Mouse (Mus musculus) midbrain, postnatal 0 days (tissue): ENCODE data around the gene Zdhhc13. TPM values are rescaled to one million over a fixed set of nuclear protein-coding genes. Genes with fewer than 3 reads are reported as not detected.

Experiments
- ATAC-seq: fragments of 200-750 bp; cut with Nextera tagmentation; 2 replicates; pipeline ENCODE4 v1.8.0; 2017; ENCODE audit warnings: moderate number of reproducible peaks, mild to moderate bottlenecking, moderate TSS enrichment, moderate library complexity; ENCODE audit not compliant: low FRiP score
- DNase-seq: peaks from one replicate; pipeline ENCODE4 v3.0.0-alpha.2; 2015; ENCODE audit warnings: low spot score
- H3K27ac ChIP-seq: fragments of 300-500 bp; sonication (generic); 2 replicates; pipeline ENCODE4 v1.5.1; 2014; ENCODE audit warnings: low read depth, mild to moderate bottlenecking, low read length, mixed read lengths
- H3K27me3 ChIP-seq: fragments of 300-500 bp; sonication (generic); 2 replicates; pipeline ENCODE4 v1.6.1; 2014; ENCODE audit warnings: low read length, control low read depth, mixed read lengths; ENCODE audit not compliant: insufficient read depth
- H3K36me3 ChIP-seq: fragments of 300-500 bp; sonication (generic); 2 replicates; pipeline ENCODE4 v1.6.1; 2014; ENCODE audit warnings: low read length, control low read depth, mixed read lengths; ENCODE audit not compliant: insufficient read depth
- H3K4me1 ChIP-seq: fragments of 300-500 bp; sonication (generic); 2 replicates; pipeline ENCODE4 v1.6.1; 2014; ENCODE audit warnings: mild to moderate bottlenecking, control low read depth, antibody characterized with exemption, low read length, mixed read lengths; ENCODE audit not compliant: insufficient read depth
- H3K4me2 ChIP-seq: fragments of 300-500 bp; sonication (generic); 2 replicates; pipeline ENCODE4 v1.6.1; 2014; ENCODE audit warnings: low read depth, mild to moderate bottlenecking, low read length, mixed read lengths; ENCODE audit not compliant: poor library complexity, severe bottlenecking
- H3K4me3 ChIP-seq: fragments of 300-500 bp; sonication (generic); 2 replicates; pipeline ENCODE4 v1.5.1; 2014; ENCODE audit warnings: low read depth, mild to moderate bottlenecking, low read length, moderate library complexity
- H3K9ac ChIP-seq: fragments of 300-500 bp; sonication (generic); replicated peaks from 2 replicates; pipeline ENCODE4 v1.6.1; 2014; ENCODE audit warnings: mild to moderate bottlenecking, low read length, moderate library complexity, mixed read lengths; ENCODE audit not compliant: poor library complexity, severe bottlenecking
- H3K9me3 ChIP-seq: fragments of 300-500 bp; sonication (generic); 2 replicates; pipeline ENCODE4 v1.6.1; 2016; ENCODE audit warnings: low read length, control low read depth
- CTCF ChIP-seq: IDR thresholded peaks from 2 replicates; pipeline ENCODE4 v1.5.1; 2016; ENCODE audit warnings: antibody characterized with exemption, mild to moderate bottlenecking
- WGBS: fragments of 180-500 bp; shearing (Covaris S2); extraction: QIAGEN DNeasy Blood & Tissue Kit; methylation state at CpG from one replicate; pipeline ENCODE4 v1.1.7; 2014; 5-methylcytosine and 5-hydroxymethylcytosine counted together
- polyA plus RNA-seq: library from polyadenylated mRNA; unstranded; fragments of >200 nt; fragmentation: Nextera tagmentation; extraction: Ambion mirVana; gene quantifications from 2 replicates; pipeline ENCODE4 v1.2.1, GENCODE M21; 2015
- total RNA-seq: library from RNA; depleted of rRNA; stranded (reverse); fragments of >200 nt; gene quantifications from 2 replicates; pipeline ENCODE4 v1.2.3, GENCODE M21; 2014

Zdhhc13 gene
- total and polyA plus RNA-seq, 2 experiments from 2014 or later: 21.2 to 43.0 TPM

- H3K27ac ChIP-seq: no peak overlapping the region
- H3K9ac ChIP-seq: no peak overlapping the region
- DNase-seq (no peak), ATAC-seq (no peak)
- H3K9me3 ChIP-seq: no peaks in the 10 kb centered on the region
- no peak overlapping the region for H3K4me3 ChIP-seq
- no peaks in the 10 kb centered on the region for H3K36me3 ChIP-seq
- H3K4me2 ChIP-seq: no peak overlapping the region
- 81% methylated on average over 4 of the region's 4 CpGs for WGBS
- H3K4me1 ChIP-seq: no peaks in the 10 kb centered on the region
- TF ChIP-seq CTCF: no peak
- H3K27me3 ChIP-seq: no peaks in the 10 kb centered on the region
Measured at GRCm38 (mm10) chr7:48765959-48766358, 22.8 kb upstream of the Zdhhc13 start.

GRCm38 (mm10) chr7:48769721-48770120 is 19.1 kb upstream of the Zdhhc13 start:
- H3K9me3 ChIP-seq: no peaks in the 10 kb centered on the region
- no peak overlapping the region for H3K4me3 ChIP-seq
- no peaks in the 10 kb centered on the region for H3K4me1 ChIP-seq
- no peak overlapping the region for H3K9ac ChIP-seq
- 65% methylated on average over 1 of the region's 1 CpGs for WGBS
- DNase-seq (no peak), ATAC-seq (no peak)
- H3K4me2 ChIP-seq: no peak overlapping the region
- H3K27me3 ChIP-seq: no peaks in the 10 kb centered on the region
- TF ChIP-seq CTCF: no peak
- H3K27ac ChIP-seq: no peak overlapping the region
- H3K36me3 ChIP-seq: no peaks in the 10 kb centered on the region

- no peaks in the 10 kb centered on the region for H3K9me3 ChIP-seq
- no peaks in the 10 kb centered on the region for H3K36me3 ChIP-seq
- TF ChIP-seq CTCF: no peak
- H3K4me1 ChIP-seq: no peaks in the 10 kb centered on the region
- no peak overlapping the region for H3K4me3 ChIP-seq
- no peak for ATAC-seq
- no peak overlapping the region for H3K9ac ChIP-seq
- H3K4me2 ChIP-seq: no peak overlapping the region
- H3K27me3 ChIP-seq: no peaks in the 10 kb centered on the region
- 88% methylated on average over 2 of the region's 2 CpGs for WGBS
- no peak overlapping the region for H3K27ac ChIP-seq
- DNase-seq: no peak
Measured at GRCm38 (mm10) chr7:48772060-48772734, 16.6 kb upstream of the Zdhhc13 start.

- H3K36me3 ChIP-seq: no peaks in the 10 kb centered on the region
- WGBS: 84% methylated on average over 5 of the region's 5 CpGs
- ATAC-seq (no peak), DNase-seq (no peak)
- no peak overlapping the region for H3K9ac ChIP-seq
- H3K4me3 ChIP-seq: no peak overlapping the region
- no peaks in the 10 kb centered on the region for H3K9me3 ChIP-seq
- no peak overlapping the region for H3K27ac ChIP-seq
- no peaks in the 10 kb centered on the region for H3K27me3 ChIP-seq
- no peak for TF ChIP-seq CTCF
- no peaks in the 10 kb centered on the region for H3K4me1 ChIP-seq
- H3K4me2 ChIP-seq: no peak overlapping the region
Measured at GRCm38 (mm10) chr7:48773333-48773732, 15.5 kb upstream of the Zdhhc13 start.

GRCm38 (mm10) chr7:48774633-48775032 is 14.2 kb upstream of the Zdhhc13 start:
- H3K4me1 ChIP-seq: no peaks in the 10 kb centered on the region
- no peak overlapping the region for H3K4me3 ChIP-seq
- H3K9ac ChIP-seq: no peak overlapping the region
- DNase-seq (no peak), ATAC-seq (no peak)
- no peaks in the 10 kb centered on the region for H3K9me3 ChIP-seq
- H3K36me3 ChIP-seq: no peaks in the 10 kb centered on the region
- no peak overlapping the region for H3K4me2 ChIP-seq
- H3K27ac ChIP-seq: no peak overlapping the region
- TF ChIP-seq CTCF: no peak
- WGBS: 88% methylated on average over 1 of the region's 1 CpGs
- H3K27me3 ChIP-seq: no peaks in the 10 kb centered on the region

GRCm38 (mm10) chr7:48775436-48775835 is 13.4 kb upstream of the Zdhhc13 start:
- no peak overlapping the region for H3K4me3 ChIP-seq
- H3K4me2 ChIP-seq: no peak overlapping the region
- H3K9ac ChIP-seq: no peak overlapping the region
- no peaks in the 10 kb centered on the region for H3K36me3 ChIP-seq
- ATAC-seq: no peak
- H3K27me3 ChIP-seq: no peaks in the 10 kb centered on the region
- WGBS: 94% methylated on average over 1 of the region's 1 CpGs
- TF ChIP-seq CTCF: no peak
- no peak overlapping the region for H3K27ac ChIP-seq
- no peaks in the 10 kb centered on the region for H3K4me1 ChIP-seq
- DNase-seq: no peak
- no peaks in the 10 kb centered on the region for H3K9me3 ChIP-seq
